Comparison of ENCODE assay signal across 7 mouse cellular contexts in the genomic region with DNA sequence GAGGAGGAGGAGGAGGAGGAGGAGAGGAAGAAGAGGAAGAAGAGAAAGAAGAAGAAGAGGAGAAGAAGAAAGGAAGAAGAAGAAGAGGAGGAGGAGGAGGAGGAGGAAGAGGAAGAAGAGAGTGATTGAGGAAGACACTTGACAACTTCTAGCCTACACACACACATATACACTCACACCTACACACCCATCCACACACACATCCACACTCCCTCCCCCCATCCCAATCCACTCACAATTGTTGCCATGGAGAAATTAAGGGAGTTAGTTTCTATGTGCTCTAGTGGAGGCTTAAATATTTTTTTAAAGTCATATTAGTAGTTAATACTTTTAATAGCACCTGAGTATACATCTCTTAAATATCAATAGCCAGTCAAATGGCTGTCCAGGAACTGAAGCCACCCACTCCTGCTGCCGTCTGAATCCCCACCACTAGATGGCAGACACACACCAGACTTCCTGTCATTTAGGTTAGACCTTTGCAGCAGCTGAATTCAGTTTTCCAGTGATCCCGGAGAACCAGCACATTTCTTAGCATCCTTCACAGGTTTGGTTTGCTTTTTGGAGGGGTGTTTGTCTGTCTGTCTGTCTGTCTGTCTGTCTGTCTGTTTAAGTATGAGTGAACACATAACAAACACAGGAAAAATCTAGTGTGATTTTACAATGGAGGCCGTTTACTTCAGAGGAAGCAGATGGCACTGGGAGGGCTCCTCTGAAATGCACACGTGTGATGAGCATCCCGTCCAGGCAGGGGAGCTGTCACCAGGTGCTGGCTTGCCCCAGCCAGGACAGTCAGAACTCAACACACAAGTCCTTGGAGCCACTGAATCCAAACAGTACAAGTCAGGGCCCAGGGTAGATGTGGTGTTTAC.
DNase-seq lines count a peak whose midpoint lies in the region; ATAC-seq lines count a peak whose summit lies in the region.

No protein-coding gene starts in this region.

- no peak overlapping the region for H3K9ac ChIP-seq in intestine, embryonic 16.5 days (ENCODE audit: low read depth, low read length)
- H3K9ac ChIP-seq in midbrain, embryonic 11.5 days (ENCODE audit: low read length): no peak overlapping the region

- H3K27ac ChIP-seq in intestine, embryonic 16.5 days (ENCODE audit: low read length): no peak overlapping the region
- H3K27ac ChIP-seq in midbrain, embryonic 11.5 days (ENCODE audit: low read depth, low read length): no peak overlapping the region

- H3K4me3 ChIP-seq in intestine, embryonic 16.5 days (ENCODE audit: low read length): no peak overlapping the region
- H3K4me3 ChIP-seq in midbrain, embryonic 11.5 days (ENCODE audit: low read depth, low read length): no peak overlapping the region

- WGBS in intestine, embryonic 16.5 days: 1% methylated on average over 5 of the region's 5 CpGs
- whole genome bisulfite sequencing in midbrain, embryonic 11.5 days: 9% methylated on average over 5 of the region's 5 CpGs

- no peaks in the 10 kb centered on the region for H3K36me3 ChIP-seq in intestine, embryonic 16.5 days (ENCODE audit: control insufficient read depth, insufficient read depth, low read length)
- peaks cover 2% of the 10 kb centered on the region; the same call in 1 of the 2 replicates for H3K36me3 ChIP-seq in midbrain, embryonic 11.5 days (ENCODE audit: control insufficient read depth, insufficient read depth, low read length)

- intact Hi-C loops in left cerebral cortex, postnatal 25 days (cut with DNase I): loop anchor here (1.0 to 5.0 kb wide), 2 partner anchors 87 to 117 kb away; a partner anchor contains a TSS

- peak; percentile 83 to 90 for DNase-seq in cerebellum, postnatal 4 days (ENCODE audit: low spot score in 2 of 2)
- DNase-seq in gastrocnemius, adult 8-10 months (ENCODE audit: low spot score in 2 of 2): peak; percentile 63 to 79
- peak; percentile 88 to 92 for DNase-seq in left cerebral cortex, postnatal 25 days (ENCODE audit: low spot score in 2 of 2)
- DNase-seq in midbrain, embryonic 11.5 days (ENCODE audit: low spot score, missing footprints): peak; percentile 98
- DNase-seq in skeletal muscle tissue, adult 2 months (ENCODE audit: low read depth, low spot score): peak; percentile 60

- H3K9me3 ChIP-seq in intestine, embryonic 16.5 days (ENCODE audit: control insufficient read depth, low read length): no peaks in the 10 kb centered on the region
- H3K9me3 ChIP-seq in midbrain, embryonic 11.5 days (ENCODE audit: control insufficient read depth, low read length): no peaks in the 10 kb centered on the region

- H3K4me2 ChIP-seq in intestine, embryonic 16.5 days (ENCODE audit: low read depth, low read length): no peak overlapping the region
- H3K4me2 ChIP-seq in midbrain, embryonic 11.5 days: no peak overlapping the region

- H3K4me1 ChIP-seq in intestine, embryonic 16.5 days (ENCODE audit: control insufficient read depth, insufficient read depth, low read length): 0 out of 2 replicates have a peak, but pooled peaks cover 2% of the 10 kb centered on the region
- H3K4me1 ChIP-seq in midbrain, embryonic 11.5 days (ENCODE audit: control insufficient read depth, insufficient read depth, low read length): no peaks in the 10 kb centered on the region

- H3K27me3 ChIP-seq in intestine, embryonic 16.5 days (replicated peaks; ENCODE audit: control insufficient read depth, insufficient read depth, low read length): no peaks in the 10 kb centered on the region
- H3K27me3 ChIP-seq in midbrain, embryonic 11.5 days (ENCODE audit: control insufficient read depth, insufficient read depth, low read length): no peaks in the 10 kb centered on the region

- ATAC-seq in activated CD4-positive, CD25-positive, alpha-beta regulatory T cell, adult 4 months: peak; percentile 95
- ATAC-seq in intestine, embryonic 16.5 days: peak; percentile 76
- ATAC-seq in midbrain, embryonic 11.5 days (ENCODE audit: low FRiP score): peak; percentile 78
